Mouse (Mus musculus) hindbrain, postnatal 0 days (tissue): ENCODE data around the gene Tat. TPM values are rescaled to one million over a fixed set of nuclear protein-coding genes. Genes with fewer than 3 reads are reported as not detected.

Experiments
- ATAC-seq: fragments of 200-750 bp; cut with Nextera tagmentation; 2 replicates; pipeline ENCODE4 v1.8.0; 2017; ENCODE audit warnings: mild to moderate bottlenecking, moderate TSS enrichment, moderate library complexity
- DNase-seq: peaks from one replicate; pipeline ENCODE4 v3.0.0-alpha.2; 2015; ENCODE audit warnings: low spot score
- H3K27ac ChIP-seq: fragments of 300-500 bp; sonication (generic); 2 replicates; pipeline ENCODE4 v1.5.1; 2014; ENCODE audit warnings: mild to moderate bottlenecking
- H3K27me3 ChIP-seq: fragments of 300-500 bp; sonication (generic); 2 replicates; pipeline ENCODE4 v1.6.1; 2014; ENCODE audit warnings: low read length, mixed read lengths; ENCODE audit not compliant: insufficient read depth
- H3K36me3 ChIP-seq: fragments of 300-500 bp; sonication (generic); 2 replicates; pipeline ENCODE4 v1.6.1; 2014; ENCODE audit warnings: low read length, mixed read lengths; ENCODE audit not compliant: insufficient read depth
- H3K4me1 ChIP-seq: fragments of 300-500 bp; sonication (generic); 2 replicates; pipeline ENCODE4 v1.6.1; 2014; ENCODE audit warnings: antibody characterized with exemption, low read length, mixed read lengths; ENCODE audit not compliant: insufficient read depth
- H3K4me2 ChIP-seq: fragments of 300-500 bp; sonication (generic); 2 replicates; pipeline ENCODE4 v1.6.1; 2014; ENCODE audit warnings: low read depth, mild to moderate bottlenecking, low read length, moderate library complexity, mixed read lengths
- H3K4me3 ChIP-seq: fragments of 300-500 bp; sonication (generic); 2 replicates; pipeline ENCODE4 v1.5.1; 2014; ENCODE audit warnings: low read length
- H3K9ac ChIP-seq: fragments of 300-500 bp; sonication (generic); replicated peaks from 2 replicates; pipeline ENCODE4 v1.6.1; 2014; ENCODE audit warnings: mild to moderate bottlenecking, low read length, moderate library complexity, mixed read lengths
- H3K9me3 ChIP-seq: fragments of 300-500 bp; sonication (generic); 2 replicates; pipeline ENCODE4 v1.6.1; 2016; ENCODE audit warnings: low read length, mixed read lengths
- CTCF ChIP-seq: IDR thresholded peaks from 2 replicates; pipeline ENCODE4 v1.5.1; 2016; ENCODE audit warnings: antibody characterized with exemption, control low read depth, low read depth
- WGBS: fragments of 180-500 bp; shearing (Covaris S2); extraction: QIAGEN DNeasy Blood & Tissue Kit; methylation state at CpG from one replicate; pipeline ENCODE4 v1.1.7; 2014; 5-methylcytosine and 5-hydroxymethylcytosine counted together
- polyA plus RNA-seq: library from polyadenylated mRNA; unstranded; fragments of >200 nt; fragmentation: Nextera tagmentation; extraction: Ambion mirVana; gene quantifications from 2 replicates; pipeline ENCODE4 v1.2.1, GENCODE M21; 2015
- total RNA-seq: library from RNA; depleted of rRNA; stranded (reverse); fragments of >200 nt; gene quantifications from 2 replicates; pipeline ENCODE4 v1.2.3, GENCODE M21; 2014

The Tat gene
- total and polyA plus RNA-seq, 2 experiments from 2014 or later: not detected

- Histone ChIP-seq H3K27ac (no peak overlapping the region), H3K9me3 (peaks cover 3% of the 10 kb centered on the region; the same call in 1 of the 2 replicates), H3K4me1 (no peaks in the 10 kb centered on the region; the same call in 1 of the 2 replicates), H3K4me2 (no peak overlapping the region), H3K9ac (no peak overlapping the region), H3K36me3 (no peaks in the 10 kb centered on the region), H3K4me3 (no peak overlapping the region), H3K27me3 (no peaks in the 10 kb centered on the region)
- no peak for DNase-seq
- WGBS: 76% methylated on average over 6 of the region's 6 CpGs
- no peak for TF ChIP-seq CTCF
- ATAC-seq: no peak
Observed at GRCm38 (mm10) chr8:109979339-109979738, 10.9 kb upstream of the Tat start.

- H3K9me3 ChIP-seq: no peaks in the 10 kb centered on the region
- no peak overlapping the region for H3K4me2 ChIP-seq
- WGBS: 61% methylated on average over 15 of the region's 15 CpGs
- H3K9ac ChIP-seq: no peak overlapping the region
- H3K27me3 ChIP-seq: no peaks in the 10 kb centered on the region
- H3K27ac ChIP-seq: no peak overlapping the region
- no peaks in the 10 kb centered on the region; the same call in 1 of the 2 replicates for H3K4me1 ChIP-seq
- DNase-seq (no peak), ATAC-seq (no peak)
- H3K4me3 ChIP-seq: no peak overlapping the region
- no peak for TF ChIP-seq CTCF
- H3K36me3 ChIP-seq: no peaks in the 10 kb centered on the region
Observed at GRCm38 (mm10) chr8:109982386-109983105, 7.7 kb upstream of the Tat start.

- no peak overlapping the region for H3K4me3 ChIP-seq
- 0 out of 2 replicates have a peak, but pooled peaks have one; percentile 29 for ATAC-seq
- no peaks in the 10 kb centered on the region for H3K36me3 ChIP-seq
- H3K4me1 ChIP-seq: no peaks in the 10 kb centered on the region; the same call in 1 of the 2 replicates
- TF ChIP-seq CTCF: no peak
- peak; percentile 62 for DNase-seq
- peak overlapping the region; percentile 69; the same call in 1 of the 2 replicates for H3K27ac ChIP-seq
- no peak overlapping the region for H3K4me2 ChIP-seq
- H3K27me3 ChIP-seq: no peaks in the 10 kb centered on the region
- 0 out of 2 replicates have a peak overlapping the region, but pooled peaks have one; percentile 21 for H3K9ac ChIP-seq
- no peaks in the 10 kb centered on the region for H3K9me3 ChIP-seq
- WGBS: 12% methylated on average over 5 of the region's 5 CpGs
Observed at GRCm38 (mm10) chr8:109983944-109984343, 6.3 kb upstream of the Tat start.

GRCm38 (mm10) chr8:109986384-109986783 lies 3.9 kb upstream of the Tat start:
- Histone ChIP-seq H3K9me3 (no peaks in the 10 kb centered on the region), H3K4me1 (no peaks in the 10 kb centered on the region; the same call in 1 of the 2 replicates), H3K9ac (no peak overlapping the region), H3K36me3 (no peaks in the 10 kb centered on the region), H3K27me3 (no peaks in the 10 kb centered on the region), H3K27ac (no peak overlapping the region), H3K4me2 (no peak overlapping the region), H3K4me3 (no peak overlapping the region)
- DNase-seq (peak; percentile 48), ATAC-seq (no peak)
- 43% methylated on average over 7 of the region's 7 CpGs for WGBS
- TF ChIP-seq CTCF: no peak

- no peak overlapping the region for H3K9ac ChIP-seq
- 83% methylated on average over 7 of the region's 7 CpGs for WGBS
- no peaks in the 10 kb centered on the region; the same call in 1 of the 2 replicates for H3K4me1 ChIP-seq
- no peak overlapping the region for H3K27ac ChIP-seq
- H3K4me2 ChIP-seq: no peak overlapping the region
- no peaks in the 10 kb centered on the region for H3K9me3 ChIP-seq
- ATAC-seq: no peak
- no peak overlapping the region for H3K4me3 ChIP-seq
- DNase-seq: no peak
- no peak for TF ChIP-seq CTCF
- no peaks in the 10 kb centered on the region for H3K27me3 ChIP-seq
- H3K36me3 ChIP-seq: no peaks in the 10 kb centered on the region
Observed at GRCm38 (mm10) chr8:109987776-109988175, 2.5 kb upstream of the Tat start.

GRCm38 (mm10) chr8:109989151-109989550 lies 1.1 kb upstream of the Tat start:
- Histone ChIP-seq H3K4me3 (no peak overlapping the region), H3K27me3 (no peaks in the 10 kb centered on the region), H3K36me3 (no peaks in the 10 kb centered on the region), H3K9ac (no peak overlapping the region), H3K27ac (no peak overlapping the region), H3K9me3 (no peaks in the 10 kb centered on the region), H3K4me1 (no peaks in the 10 kb centered on the region; the same call in 1 of the 2 replicates), H3K4me2 (no peak overlapping the region)
- no peak for ATAC-seq
- no peak for DNase-seq
- 94% methylated on average over 8 of the region's 8 CpGs for WGBS
- no peak for TF ChIP-seq CTCF

- Histone ChIP-seq H3K27ac (no peak overlapping the region), H3K4me1 (no peaks in the 10 kb centered on the region), H3K36me3 (no peaks in the 10 kb centered on the region), H3K4me3 (no peak overlapping the region), H3K9ac (no peak overlapping the region), H3K27me3 (no peaks in the 10 kb centered on the region), H3K9me3 (no peaks in the 10 kb centered on the region), H3K4me2 (no peak overlapping the region)
- DNase-seq: no peak
- TF ChIP-seq CTCF: no peak
- ATAC-seq: no peak
- 49% methylated on average over 5 of the region's 5 CpGs for WGBS
Observed at GRCm38 (mm10) chr8:109992166-109992565, 1.9 kb downstream of the Tat start.
